Mouse (Mus musculus) megakaryocyte-erythroid progenitor cell, adult 5-6 weeks (primary cell): ENCODE measurements around the gene Asxl2. TPM values are rescaled to one million over a fixed set of nuclear protein-coding genes. Genes with fewer than 3 reads are reported as not detected.
"Not testable (repeated sequence)": the region's sequence is repeated elsewhere in the genome, so short reads cannot be mapped to it uniquely, and the experiment has no call there.

Experiments
- ATAC-seq: replicated peaks from 2 replicates; pipeline ENCODE4 v1.8.0; 2016; ENCODE audit warnings: mild to moderate bottlenecking, inconsistent platforms; ENCODE audit not compliant: severe bottlenecking, poor library complexity, low FRiP score, low TSS enrichment
- total RNA-seq, 2 experiments: library from RNA; stranded (forward) in 1 of 2; stranded (reverse) in 1 of 2; fragments of 200-1000, 215-1000 nt in 1 of 2; fragments of >200 nt in 1 of 2; fragmentation: Nextera tagmentation in 1 of 2; gene quantifications; 2 replicates each; pipeline ENCODE4 v1.2.3; 2014 to 2017

Gene Asxl2
- total RNA-seq, 2 experiments from 2014 or later, result 35.8 to 57.5 TPM

GRCm38 (mm10) chr12:3535446-3535845 lies 108.8 kb downstream of the Asxl2 start:
- ATAC-seq, result not testable (repeated sequence)

GRCm38 (mm10) chr12:3537616-3538015 lies 111.0 kb downstream of the Asxl2 start:
- ATAC-seq, result peak; percentile 67

- no peak for ATAC-seq
Measured at GRCm38 (mm10) chr12:3538036-3538435, 111.4 kb downstream of the Asxl2 start.

GRCm38 (mm10) chr12:3539605-3540004 lies 112.9 kb downstream of the Asxl2 start:
- no peak for ATAC-seq

- ATAC-seq, result no peak
Measured at GRCm38 (mm10) chr12:3540871-3541270, 114.2 kb downstream of the Asxl2 start.

GRCm38 (mm10) chr12:3545451-3545850 lies 118.8 kb downstream of the Asxl2 start:
- no peak for ATAC-seq

GRCm38 (mm10) chr12:3546121-3546658 lies 119.5 kb downstream of the Asxl2 start:
- ATAC-seq, result no peak

GRCm38 (mm10) chr12:3546781-3547180 lies 120.1 kb downstream of the Asxl2 start:
- no peak for ATAC-seq

- no peak for ATAC-seq
Measured at GRCm38 (mm10) chr12:3547506-3547905, 120.8 kb downstream of the Asxl2 start.

- no peak for ATAC-seq
Measured at GRCm38 (mm10) chr12:3547911-3548310, 121.3 kb downstream of the Asxl2 start.

GRCm38 (mm10) chr12:3548582-3549211 lies 122.0 kb downstream of the Asxl2 start:
- no peak for ATAC-seq

GRCm38 (mm10) chr12:3550280-3550679 lies 123.6 kb downstream of the Asxl2 start:
- no peak for ATAC-seq

Other genes with a start within 250 kb of the Asxl2 start
- 71.0 and 79.4 TPM in 2 replicates for gene Rab10, start 116.9 kb upstream of the Asxl2 start, total RNA-seq (2014; fragmentation: Nextera tagmentation)
- 114 and 151 TPM in 2 replicates for gene Rab10, start 116.9 kb upstream of the Asxl2 start, total RNA-seq (2017)
- gene Kif3c, start 61.7 kb upstream of the Asxl2 start, total RNA-seq (2014; fragmentation: Nextera tagmentation), result 1.2 and 2.3 TPM in 2 replicates
- gene Kif3c, start 61.7 kb upstream of the Asxl2 start, total RNA-seq (2017), result 0.33 and 4.3 TPM in 2 replicates
- 43.8 and 49.1 TPM in 2 replicates for gene Dtnb, start 145.5 kb downstream of the Asxl2 start, total RNA-seq (2014; fragmentation: Nextera tagmentation)
- 16.8 and 22.9 TPM in 2 replicates for gene Dtnb, start 145.5 kb downstream of the Asxl2 start, total RNA-seq (2017)